Mouse (Mus musculus) liver, embryonic 16.5 days (tissue): ENCODE measurements around the gene Ppp4r2. TPM values are rescaled to one million over a fixed set of nuclear protein-coding genes. Genes with fewer than 3 reads are reported as not detected.

Experiments
- ATAC-seq: fragments of 200-750 bp; cut with Nextera tagmentation; 2 replicates; pipeline ENCODE4 v1.8.0; 2017; ENCODE audit warnings: low read depth, mild to moderate bottlenecking, moderate number of reproducible peaks, moderate library complexity
- H3K27ac ChIP-seq: fragments of 300-500 bp; sonication (generic); 2 replicates; pipeline ENCODE4 v1.5.1; 2014; ENCODE audit warnings: mild to moderate bottlenecking, low read length
- H3K27me3 ChIP-seq: fragments of 300-500 bp; sonication (generic); 2 replicates; pipeline ENCODE4 v1.6.1; 2014; ENCODE audit warnings: low read depth, low read length, mixed read lengths; ENCODE audit not compliant: control insufficient read depth, insufficient read depth
- H3K36me3 ChIP-seq: fragments of 300-500 bp; sonication (generic); 2 replicates; pipeline ENCODE4 v1.6.1; 2014; ENCODE audit warnings: mild to moderate bottlenecking; ENCODE audit not compliant: control insufficient read depth, insufficient read depth
- H3K4me1 ChIP-seq: fragments of 300-500 bp; sonication (generic); 2 replicates; pipeline ENCODE4 v1.6.1; 2014; ENCODE audit warnings: low read depth, low read length, mixed read lengths; ENCODE audit not compliant: control insufficient read depth
- H3K4me2 ChIP-seq: fragments of 300-500 bp; sonication (generic); 2 replicates; pipeline ENCODE4 v1.6.1; 2014; ENCODE audit warnings: low read depth, low read length, mixed read lengths
- H3K4me3 ChIP-seq: fragments of 300-500 bp; sonication (generic); 2 replicates; pipeline ENCODE4 v1.5.1; 2014; ENCODE audit warnings: low read depth, mild to moderate bottlenecking, low read length
- H3K9ac ChIP-seq: fragments of 300-500 bp; sonication (generic); 2 replicates; pipeline ENCODE4 v1.6.1; 2014; ENCODE audit warnings: low read depth, low read length
- H3K9me3 ChIP-seq: fragments of 300-500 bp; sonication (generic); replicated peaks from 2 replicates; pipeline ENCODE4 v1.6.1; 2016; ENCODE audit warnings: low read length; ENCODE audit not compliant: control insufficient read depth
- WGBS: fragments of 180-500 bp; shearing (Covaris S2); extraction: QIAGEN DNeasy Blood & Tissue Kit; methylation state at CpG from one replicate; pipeline ENCODE4 v1.1.7; 2014; ENCODE audit not compliant: insufficient replicate concordance; 5-methylcytosine and 5-hydroxymethylcytosine counted together
- polyA plus RNA-seq: library from polyadenylated mRNA; unstranded; fragments of >200 nt; fragmentation: Nextera tagmentation; extraction: Ambion mirVana; gene quantifications from 2 replicates; pipeline ENCODE4 v1.2.1, GENCODE M21; 2015

Gene Ppp4r2
- polyA plus RNA-seq, 1 experiment from 2014 or later: 4.6 TPM

- no peaks in the 10 kb centered on the region for H3K9me3 ChIP-seq
- 67% methylated on average over 6 of the region's 6 CpGs for WGBS
- H3K4me3 ChIP-seq: no peak overlapping the region
- ATAC-seq: no peak
- no peaks in the 10 kb centered on the region for H3K4me1 ChIP-seq
- H3K27ac ChIP-seq: no peak overlapping the region
- no peak overlapping the region for H3K4me2 ChIP-seq
- no peaks in the 10 kb centered on the region for H3K36me3 ChIP-seq
- H3K9ac ChIP-seq: no peak overlapping the region
- no peaks in the 10 kb centered on the region for H3K27me3 ChIP-seq
Measured at GRCm38 (mm10) chr6:100873191-100873590, 39.8 kb downstream of the Ppp4r2 start.

GRCm38 (mm10) chr6:100875862-100876623 is 42.6 kb downstream of the Ppp4r2 start:
- Histone ChIP-seq H3K36me3 (no peaks in the 10 kb centered on the region), H3K27me3 (no peaks in the 10 kb centered on the region), H3K4me1 (no peaks in the 10 kb centered on the region), H3K27ac (no peak overlapping the region), H3K9me3 (no peaks in the 10 kb centered on the region), H3K4me2 (no peak overlapping the region), H3K9ac (no peak overlapping the region), H3K4me3 (no peak overlapping the region)
- ATAC-seq: no peak
- 57% methylated on average over 20 of the region's 20 CpGs for WGBS

GRCm38 (mm10) chr6:100876624-100877017 is 43.2 kb downstream of the Ppp4r2 start:
- WGBS: 58% methylated on average over 12 of the region's 12 CpGs
- Histone ChIP-seq H3K27me3 (no peaks in the 10 kb centered on the region), H3K36me3 (no peaks in the 10 kb centered on the region), H3K4me2 (no peak overlapping the region), H3K4me3 (no peak overlapping the region), H3K9ac (no peak overlapping the region), H3K4me1 (no peaks in the 10 kb centered on the region), H3K27ac (no peak overlapping the region), H3K9me3 (no peaks in the 10 kb centered on the region)
- no peak for ATAC-seq

DNA sequence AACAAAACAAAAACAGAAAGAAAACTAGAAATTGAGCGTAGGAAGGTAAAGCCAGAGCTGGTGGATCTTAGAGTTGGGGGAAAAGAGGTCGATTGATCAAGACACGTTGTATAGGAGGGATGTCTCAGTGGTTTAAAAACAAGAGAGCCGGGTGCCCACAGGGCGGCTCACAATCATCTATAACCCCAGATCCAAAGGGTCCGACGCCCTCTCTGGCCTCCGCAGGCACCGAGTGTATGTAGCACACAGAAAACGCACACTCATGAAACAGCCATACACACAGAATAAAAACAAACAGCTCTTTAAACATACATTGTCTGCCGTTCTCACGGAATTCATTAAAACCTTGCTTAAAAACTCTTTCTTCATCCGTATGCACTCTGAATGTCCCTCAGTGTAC is 45.1 kb downstream of the Ppp4r2 start:
- Histone ChIP-seq H3K4me1 (no peaks in the 10 kb centered on the region), H3K36me3 (no peaks in the 10 kb centered on the region), H3K4me3 (no peak overlapping the region), H3K27me3 (no peaks in the 10 kb centered on the region), H3K27ac (no peak overlapping the region), H3K9ac (no peak overlapping the region), H3K4me2 (no peak overlapping the region), H3K9me3 (no peaks in the 10 kb centered on the region)
- WGBS: 75% methylated on average over 13 of the region's 13 CpGs
- ATAC-seq: no peak

DNA sequence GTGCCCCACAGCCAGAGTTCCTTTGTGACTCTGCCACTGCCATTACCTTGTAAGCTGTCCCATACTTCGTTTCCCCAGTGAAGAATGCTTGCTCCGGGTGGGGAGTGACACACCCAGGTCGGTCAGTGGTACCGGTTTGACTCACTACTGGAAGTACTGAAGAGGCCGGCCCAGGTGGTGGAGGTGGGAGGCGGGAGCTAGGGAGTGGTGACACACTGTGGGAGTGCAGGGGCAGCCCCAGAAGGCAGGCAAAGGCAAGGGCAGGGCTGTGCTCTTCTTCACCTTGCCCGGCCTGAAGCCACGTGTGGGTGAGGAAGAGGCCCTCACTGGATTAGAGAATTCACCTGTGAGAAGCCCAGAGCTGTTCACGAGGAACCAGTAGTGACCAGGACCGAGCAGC is 46.2 kb downstream of the Ppp4r2 start:
- ATAC-seq: no peak
- H3K4me2 ChIP-seq: no peak overlapping the region
- 41% methylated on average over 10 of the region's 10 CpGs for WGBS
- no peaks in the 10 kb centered on the region for H3K36me3 ChIP-seq
- H3K9me3 ChIP-seq: no peaks in the 10 kb centered on the region
- H3K9ac ChIP-seq: no peak overlapping the region
- no peaks in the 10 kb centered on the region for H3K4me1 ChIP-seq
- no peak overlapping the region for H3K27ac ChIP-seq
- no peak overlapping the region for H3K4me3 ChIP-seq
- no peaks in the 10 kb centered on the region for H3K27me3 ChIP-seq

GRCm38 (mm10) chr6:100881657-100882056 is 48.2 kb downstream of the Ppp4r2 start:
- no peak overlapping the region for H3K27ac ChIP-seq
- H3K36me3 ChIP-seq: no peaks in the 10 kb centered on the region
- no peak overlapping the region for H3K9ac ChIP-seq
- 59% methylated on average over 9 of the region's 9 CpGs for whole genome bisulfite sequencing
- H3K4me1 ChIP-seq: no peaks in the 10 kb centered on the region
- no peak overlapping the region for H3K4me2 ChIP-seq
- no peaks in the 10 kb centered on the region for H3K9me3 ChIP-seq
- H3K27me3 ChIP-seq: no peaks in the 10 kb centered on the region
- ATAC-seq: no peak
- no peak overlapping the region for H3K4me3 ChIP-seq

DNA sequence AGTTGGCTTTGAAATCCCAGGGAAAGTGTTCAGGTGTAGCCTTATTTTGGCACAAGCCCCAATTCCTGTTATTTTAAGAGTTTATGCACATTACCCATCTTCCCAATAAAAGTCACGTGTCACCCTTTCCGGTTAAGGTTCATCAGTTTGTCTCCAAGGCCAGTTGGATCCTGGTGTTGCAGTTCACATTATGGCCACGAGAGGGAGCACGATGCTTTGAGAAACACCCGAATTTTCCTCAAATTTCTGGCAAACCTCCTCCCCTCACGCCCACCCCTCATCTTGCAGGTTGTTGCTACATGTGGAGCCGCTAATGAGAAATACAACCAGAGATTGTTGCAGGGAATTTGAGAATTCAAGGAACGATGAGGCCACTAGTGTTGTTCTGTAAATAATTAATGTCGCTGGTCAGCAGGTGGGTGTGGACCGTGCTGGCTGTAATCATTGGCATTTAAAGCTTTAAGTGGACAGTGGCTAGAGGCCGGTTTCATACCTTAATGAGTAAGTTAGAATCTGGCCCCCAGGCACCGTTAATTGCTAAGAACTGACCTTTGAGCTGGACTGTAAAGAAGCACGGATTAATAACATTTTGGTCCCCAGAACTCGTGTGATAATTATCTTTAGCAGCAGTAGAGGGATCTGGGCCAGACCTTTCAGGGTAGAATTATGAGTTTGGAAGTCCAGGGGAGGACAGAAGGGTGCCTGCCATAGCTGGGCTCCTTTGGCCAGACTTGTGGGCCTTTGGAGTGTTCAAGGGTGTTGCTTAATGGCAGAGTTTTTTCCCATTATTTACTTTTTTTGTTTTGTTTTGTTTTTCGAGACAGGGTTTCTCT is 49.2 kb downstream of the Ppp4r2 start:
- Histone ChIP-seq H3K4me2 (peak overlapping the region; percentile 32; the same call in 1 of the 2 replicates), H3K36me3 (no peaks in the 10 kb centered on the region), H3K9ac (no peak overlapping the region), H3K4me1 (no peaks in the 10 kb centered on the region), H3K27ac (no peak overlapping the region), H3K9me3 (no peaks in the 10 kb centered on the region), H3K4me3 (peak overlapping the region; percentile 18; the same call in 1 of the 2 replicates), H3K27me3 (no peaks in the 10 kb centered on the region)
- ATAC-seq: 0 out of 2 replicates have a peak, but pooled peaks have one; percentile 32
- 16% methylated on average over 15 of the region's 15 CpGs for WGBS

DNA sequence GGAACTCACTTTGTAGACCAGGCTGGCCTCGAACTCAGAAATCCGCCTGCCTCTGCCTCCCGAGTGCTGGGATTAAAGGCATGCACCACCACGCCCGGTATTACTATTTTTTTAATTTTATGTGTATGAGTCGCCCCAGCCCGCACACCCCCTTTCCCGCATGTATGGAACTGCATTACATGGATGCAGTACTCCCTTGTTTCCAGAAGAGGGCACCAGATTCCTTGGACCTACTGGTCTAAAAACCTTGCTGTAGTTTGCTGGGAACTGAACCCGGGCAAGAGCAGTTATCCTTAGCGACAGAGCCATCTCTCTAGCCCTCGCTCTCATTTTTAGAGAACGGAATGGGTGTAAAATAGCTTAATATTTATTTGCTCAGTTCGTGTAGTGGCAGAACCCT is 49.8 kb downstream of the Ppp4r2 start:
- Histone ChIP-seq H3K4me1 (no peaks in the 10 kb centered on the region), H3K4me2 (no peak overlapping the region), H3K36me3 (no peaks in the 10 kb centered on the region), H3K9me3 (no peaks in the 10 kb centered on the region), H3K27ac (no peak overlapping the region), H3K9ac (no peak overlapping the region), H3K27me3 (no peaks in the 10 kb centered on the region), H3K4me3 (no peak overlapping the region)
- no peak for ATAC-seq
- 29% methylated on average over 13 of the region's 13 CpGs for WGBS
